Mouse (Mus musculus) heart, embryonic 16.5 days (tissue): ENCODE measurements at regions not wholly inside any gene's neighbourhood (a gene's known extent, or its start where the extent isn't known, plus 50 kb on each side); places are given as distances from the start of the nearest gene placed in this dataset.

Experiments used
- ATAC-seq: fragments of 200-750 bp; cut with Nextera tagmentation; replicated peaks from 2 replicates; pipeline ENCODE4 v1.8.0; 2017; ENCODE audit warnings: moderate number of reproducible peaks; ENCODE audit not compliant: insufficient read depth, low FRiP score; ENCODE audit errors: extremely low read depth
- H3K27ac ChIP-seq: fragments of 300-500 bp; sonication (generic); 2 replicates; pipeline ENCODE4 v1.5.1; 2014; ENCODE audit warnings: mild to moderate bottlenecking, low read length, control low read depth, moderate library complexity
- H3K27me3 ChIP-seq: fragments of 300-500 bp; sonication (generic); 2 replicates; pipeline ENCODE4 v1.6.1; 2014; ENCODE audit warnings: low read length, mixed read lengths; ENCODE audit not compliant: control insufficient read depth, insufficient read depth
- H3K36me3 ChIP-seq: fragments of 300-500 bp; sonication (generic); 2 replicates; pipeline ENCODE4 v1.6.1; 2014; ENCODE audit not compliant: control insufficient read depth, insufficient read depth
- H3K4me1 ChIP-seq: fragments of 300-500 bp; sonication (generic); 2 replicates; pipeline ENCODE4 v1.6.1; 2014; ENCODE audit warnings: low read length, mixed read lengths; ENCODE audit not compliant: control insufficient read depth, insufficient read depth
- H3K4me2 ChIP-seq: fragments of 300-500 bp; sonication (generic); 2 replicates; pipeline ENCODE4 v1.6.1; 2014; ENCODE audit warnings: low read depth, mild to moderate bottlenecking, control low read depth, low read length
- H3K4me3 ChIP-seq: fragments of 300-500 bp; sonication (generic); 2 replicates; pipeline ENCODE4 v1.5.1; 2014; ENCODE audit warnings: mild to moderate bottlenecking, control low read depth, low read length
- H3K9ac ChIP-seq: fragments of 300-500 bp; sonication (generic); 2 replicates; pipeline ENCODE4 v1.6.1; 2014; ENCODE audit warnings: low read length, control low read depth
- H3K9me3 ChIP-seq: fragments of 300-500 bp; sonication (generic); replicated peaks from 2 replicates; pipeline ENCODE4 v1.6.1; 2016; ENCODE audit warnings: low read length; ENCODE audit not compliant: control insufficient read depth
- WGBS: fragments of 180-500 bp; shearing (Covaris S2); extraction: QIAGEN DNeasy Blood & Tissue Kit; methylation state at CpG from one replicate; pipeline ENCODE4 v1.1.7; 2014; 5-methylcytosine and 5-hydroxymethylcytosine counted together

DNA sequence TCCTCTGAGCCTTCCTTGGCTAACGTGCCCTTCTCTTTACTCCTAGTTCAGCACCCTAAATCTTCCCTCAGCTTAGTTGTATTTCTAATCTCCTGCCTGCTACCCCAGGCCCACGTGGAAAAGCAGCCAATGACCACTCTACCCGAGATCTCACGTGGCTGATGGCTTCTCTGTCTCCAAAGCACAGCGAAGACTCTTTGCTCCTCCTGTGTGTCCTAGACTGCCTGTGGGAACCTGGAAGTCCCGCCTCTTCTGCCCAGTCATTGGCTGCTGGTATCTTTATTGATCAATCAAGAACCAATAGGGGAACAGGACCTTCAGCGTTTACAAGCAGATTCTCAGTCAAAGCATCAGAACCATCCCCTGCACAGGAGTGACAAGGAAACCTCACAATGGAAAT, 54.8 kb downstream of the Gm19935 start:
- H3K4me1 ChIP-seq = no peaks in the 10 kb centered on the region
- H3K4me3 ChIP-seq = no peak overlapping the region
- H3K9ac ChIP-seq = no peak overlapping the region
- H3K27me3 ChIP-seq = no peaks in the 10 kb centered on the region
- 68% methylated on average over 7 of the region's 7 CpGs for WGBS
- no peaks in the 10 kb centered on the region for H3K36me3 ChIP-seq
- H3K4me2 ChIP-seq = no peak overlapping the region
- peaks cover 5% of the 10 kb centered on the region; the same call in 1 of the 2 replicates for H3K9me3 ChIP-seq
- ATAC-seq = no peak
- H3K27ac ChIP-seq = no peak overlapping the region

DNA sequence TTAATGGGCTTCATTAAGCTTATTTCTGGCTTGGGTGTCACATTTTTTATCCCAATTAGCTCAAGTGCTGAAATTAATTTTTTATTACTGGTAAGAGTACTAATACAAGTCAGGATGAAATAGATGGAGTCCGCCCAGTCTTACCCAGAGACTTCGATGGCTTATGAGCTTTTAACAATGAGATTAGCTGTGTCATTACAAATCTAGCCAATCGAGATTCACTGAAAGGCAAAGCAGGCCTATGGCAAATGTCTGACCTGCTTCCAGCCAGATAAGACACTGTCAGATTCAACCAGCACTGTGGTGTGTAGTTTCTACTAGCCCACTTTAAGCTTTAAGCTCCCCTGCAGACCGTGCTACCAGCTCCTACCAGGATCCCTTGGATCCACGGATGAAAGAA, 55.2 kb downstream of the Gm19935 start:
- H3K27me3 ChIP-seq = no peaks in the 10 kb centered on the region
- no peak overlapping the region for H3K9ac ChIP-seq
- no peaks in the 10 kb centered on the region for H3K4me1 ChIP-seq
- no peak overlapping the region for H3K27ac ChIP-seq
- no peak for ATAC-seq
- H3K36me3 ChIP-seq = no peaks in the 10 kb centered on the region
- WGBS = 80% methylated on average over 5 of the region's 5 CpGs
- H3K4me3 ChIP-seq = no peak overlapping the region
- H3K9me3 ChIP-seq = peaks cover 5% of the 10 kb centered on the region; the same call in 1 of the 2 replicates
- H3K4me2 ChIP-seq = no peak overlapping the region

DNA sequence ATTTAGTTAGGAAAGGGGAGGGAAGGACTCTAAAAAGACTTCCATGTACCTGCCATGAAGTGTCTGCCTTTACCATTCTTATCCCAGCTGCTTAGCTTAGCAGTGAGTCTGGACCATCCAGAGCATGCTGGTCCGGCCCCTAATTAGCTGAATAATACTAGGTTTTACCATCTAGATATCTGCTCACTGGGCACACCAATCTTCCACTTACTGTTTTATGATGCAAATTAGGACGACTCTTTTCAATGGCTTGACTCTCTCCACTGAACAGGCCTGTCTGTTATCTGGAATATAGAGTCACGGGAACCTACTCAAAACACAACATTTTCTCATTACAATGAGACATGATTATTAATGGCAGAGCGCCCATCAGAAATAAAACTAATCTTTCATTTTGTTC, 55.7 kb downstream of the Gm19935 start:
- Histone ChIP-seq H3K9ac (no peak overlapping the region), H3K36me3 (no peaks in the 10 kb centered on the region), H3K4me2 (no peak overlapping the region), H3K27ac (no peak overlapping the region), H3K4me3 (no peak overlapping the region), H3K9me3 (peaks cover 5% of the 10 kb centered on the region; the same call in 1 of the 2 replicates), H3K4me1 (no peaks in the 10 kb centered on the region), H3K27me3 (no peaks in the 10 kb centered on the region)
- no peak for ATAC-seq
- WGBS = 80% methylated on average over 4 of the region's 4 CpGs

DNA sequence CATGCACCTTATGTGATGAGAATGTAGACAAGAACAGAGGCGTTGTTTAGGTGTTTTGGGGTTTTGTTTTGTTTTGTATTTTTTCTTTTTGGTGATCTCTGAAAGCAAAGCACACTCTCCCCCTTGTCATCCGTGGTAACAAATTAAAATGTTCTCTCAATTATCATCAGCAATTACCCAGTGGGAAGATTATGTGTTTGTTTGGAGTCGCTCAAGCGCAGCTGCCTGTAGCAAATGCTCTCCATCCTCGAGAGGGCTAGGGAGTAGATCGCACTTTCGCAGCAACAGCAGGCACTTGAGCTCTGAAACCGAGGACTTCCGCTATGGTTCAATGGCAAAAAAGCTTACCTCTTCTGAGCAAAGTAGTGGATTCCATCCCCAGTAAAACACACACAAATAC, 57.7 kb downstream of the Gm19935 start:
- no peaks in the 10 kb centered on the region for H3K4me1 ChIP-seq

DNA sequence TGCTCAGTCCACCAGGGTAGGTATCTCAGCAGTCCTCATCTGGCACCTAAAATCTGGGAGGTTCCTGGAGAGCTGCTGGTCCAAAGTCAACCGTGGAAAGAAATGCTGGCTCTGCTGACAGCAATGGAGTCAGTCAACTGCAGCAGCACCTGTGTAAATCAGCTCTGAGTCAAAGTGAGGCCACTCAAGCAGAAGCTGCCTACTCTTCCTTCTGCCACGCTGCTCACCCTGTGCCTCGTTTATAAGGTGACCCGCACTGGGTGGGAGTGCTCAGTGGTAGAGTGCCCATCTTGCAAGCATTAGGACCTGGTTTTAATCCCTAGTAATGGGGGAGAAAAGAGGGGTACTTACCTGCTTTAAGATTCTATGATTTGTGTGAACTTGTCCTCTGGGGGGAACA, 62.2 kb downstream of the Gm19935 start:
- 80% methylated on average over 4 of the region's 4 CpGs for WGBS
- Histone ChIP-seq H3K9ac (no peak overlapping the region), H3K4me3 (no peak overlapping the region), H3K27ac (no peak overlapping the region), H3K27me3 (no peaks in the 10 kb centered on the region), H3K36me3 (no peaks in the 10 kb centered on the region), H3K4me1 (no peaks in the 10 kb centered on the region), H3K9me3 (0 out of 2 replicates have a peak, but pooled peaks cover 2% of the 10 kb centered on the region), H3K4me2 (no peak overlapping the region)
- ATAC-seq = no peak

More for the DNA sequence above, 57.7 kb downstream of the Gm19935 start:
- H3K27me3 ChIP-seq = no peaks in the 10 kb centered on the region
- peaks cover 5% of the 10 kb centered on the region; the same call in 1 of the 2 replicates for H3K9me3 ChIP-seq
- H3K4me3 ChIP-seq = no peak overlapping the region
- WGBS = 78% methylated on average over 9 of the region's 9 CpGs
- no peak for ATAC-seq
- H3K4me2 ChIP-seq = no peak overlapping the region
- no peak overlapping the region for H3K27ac ChIP-seq
- no peak overlapping the region for H3K9ac ChIP-seq
- H3K36me3 ChIP-seq = no peaks in the 10 kb centered on the region

DNA sequence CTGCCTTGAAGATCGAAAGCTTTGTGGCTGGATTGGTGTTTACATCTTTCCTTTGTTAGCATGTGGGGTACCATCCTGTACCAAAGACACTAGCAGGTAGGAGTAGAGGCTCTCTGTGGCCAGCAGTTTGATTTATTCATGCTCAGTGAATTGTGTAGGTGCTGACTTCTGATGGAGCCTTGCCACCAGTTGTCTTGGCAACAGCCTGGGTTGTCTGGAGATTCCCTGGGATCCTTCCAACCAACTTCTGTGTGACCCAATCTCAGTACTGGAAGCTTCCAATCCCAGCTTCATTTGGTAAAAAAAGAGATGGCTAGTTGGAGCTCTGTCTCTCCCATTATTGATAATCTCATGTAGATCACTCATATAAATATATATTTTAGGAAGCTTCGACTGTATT, 73.6 kb downstream of the Gm19935 start:
- Histone ChIP-seq H3K9me3 (no peaks in the 10 kb centered on the region), H3K27me3 (no peaks in the 10 kb centered on the region), H3K4me1 (no peaks in the 10 kb centered on the region), H3K9ac (no peak overlapping the region), H3K4me3 (no peak overlapping the region), H3K27ac (no peak overlapping the region), H3K4me2 (no peak overlapping the region), H3K36me3 (no peaks in the 10 kb centered on the region)
- no peak for ATAC-seq
- 91% methylated on average over 2 of the region's 2 CpGs for WGBS

DNA sequence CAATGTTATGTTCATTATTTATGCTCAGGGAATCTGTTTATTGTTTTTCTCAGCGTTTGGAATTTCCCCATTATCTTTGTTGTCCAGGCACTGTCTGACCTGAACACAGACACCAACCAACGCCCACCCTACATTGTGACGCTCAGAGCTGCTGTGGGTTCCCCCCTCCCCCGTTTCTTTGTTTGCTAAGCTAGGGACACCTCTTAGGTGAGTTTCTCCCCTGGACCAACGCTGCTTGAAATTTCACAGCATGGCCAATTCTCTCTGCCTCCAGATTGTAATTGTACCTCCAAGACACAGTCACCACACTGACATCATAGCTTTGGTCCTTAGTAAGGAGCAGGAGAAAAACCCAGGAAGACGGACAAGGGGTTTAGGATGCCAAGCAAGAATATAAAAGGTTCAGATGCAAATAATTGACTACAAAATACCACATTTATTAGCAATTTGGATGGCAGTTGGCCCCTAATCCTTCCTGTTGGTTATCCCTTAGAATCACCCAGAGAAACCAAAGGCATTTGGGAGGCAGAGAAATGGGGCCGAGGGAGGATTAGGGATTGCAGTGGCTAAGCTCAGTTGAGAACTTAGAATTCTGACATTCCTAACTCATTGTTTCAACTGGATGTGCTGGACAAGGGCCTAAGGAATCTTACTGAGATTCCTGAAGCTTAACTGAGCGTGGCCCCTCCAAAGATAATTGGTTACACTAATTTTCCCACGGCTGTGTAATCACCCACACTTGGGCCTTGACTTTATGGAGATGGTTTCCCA, 76.0 kb downstream of the Gm19935 start:
- Histone ChIP-seq H3K9me3 (no peaks in the 10 kb centered on the region), H3K27me3 (no peaks in the 10 kb centered on the region), H3K9ac (no peak overlapping the region), H3K27ac (no peak overlapping the region), H3K4me1 (no peaks in the 10 kb centered on the region), H3K4me2 (no peak overlapping the region), H3K4me3 (no peak overlapping the region), H3K36me3 (no peaks in the 10 kb centered on the region)
- ATAC-seq = no peak
- 54% methylated on average over 9 of the region's 9 CpGs for WGBS

DNA sequence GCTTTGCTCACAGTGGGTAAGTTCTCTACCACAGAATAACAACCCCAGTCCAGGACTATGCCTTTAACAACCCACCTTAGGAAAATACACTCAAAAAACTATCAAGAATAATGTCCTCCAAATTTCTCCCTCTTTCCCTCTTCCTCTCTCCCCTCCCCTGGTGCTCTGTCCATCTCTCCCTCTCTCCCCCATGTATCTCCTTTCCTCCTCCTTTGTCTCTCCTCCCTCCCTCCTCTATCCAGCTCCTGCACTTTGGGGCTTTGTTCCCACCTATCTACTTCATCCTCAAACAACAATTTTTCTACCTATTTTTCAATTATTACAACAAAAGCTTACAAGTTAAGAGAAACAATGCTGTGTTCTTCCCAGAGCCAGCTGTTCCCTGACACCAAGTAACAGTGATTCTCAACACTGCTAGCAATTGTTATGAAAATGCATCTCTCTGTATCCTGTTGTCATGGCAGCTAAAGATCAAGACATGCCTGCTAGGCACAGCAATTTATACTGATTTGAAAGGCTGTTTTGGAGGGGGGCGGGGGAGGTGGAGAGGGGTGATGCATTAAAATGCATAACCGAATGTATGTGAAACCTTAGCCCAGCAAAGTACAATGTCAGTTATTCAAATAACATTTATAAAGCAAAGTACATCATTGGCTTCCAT, 76.8 kb downstream of the Gm19935 start:
- H3K27ac ChIP-seq = no peak overlapping the region
- H3K36me3 ChIP-seq = no peaks in the 10 kb centered on the region
- ATAC-seq = no peak
- no peaks in the 10 kb centered on the region for H3K4me1 ChIP-seq
- H3K9me3 ChIP-seq = no peaks in the 10 kb centered on the region
- H3K27me3 ChIP-seq = no peaks in the 10 kb centered on the region
- 68% methylated on average over 2 of the region's 2 CpGs for WGBS
- no peak overlapping the region for H3K4me2 ChIP-seq
- no peak overlapping the region for H3K4me3 ChIP-seq
- no peak overlapping the region for H3K9ac ChIP-seq

DNA sequence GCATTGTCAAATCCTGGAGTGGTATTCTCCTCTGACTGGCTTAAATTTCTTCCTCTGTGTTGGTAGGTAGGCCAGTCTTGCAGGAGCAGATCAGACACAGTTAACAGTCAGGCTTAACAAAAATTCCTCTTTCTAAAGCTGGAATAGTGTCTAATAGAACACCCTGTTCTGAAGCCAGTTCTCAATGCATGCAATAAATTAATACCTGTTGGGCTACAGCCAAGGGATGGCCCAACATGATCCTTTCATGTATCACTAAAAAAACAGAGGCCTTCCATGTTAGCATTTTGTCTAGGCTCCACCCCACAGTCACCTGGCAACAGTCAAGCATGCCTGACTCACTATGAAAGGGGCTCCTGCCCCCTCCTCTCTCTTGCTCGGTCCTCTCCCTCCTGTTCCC, 89.2 kb downstream of the Gm19935 start:
- H3K9ac ChIP-seq = no peak overlapping the region
- WGBS = 45% methylated on average over 1 of the region's 1 CpGs

More for the DNA sequence above, 89.2 kb downstream of the Gm19935 start:
- H3K4me1 ChIP-seq = no peaks in the 10 kb centered on the region
- no peak overlapping the region for H3K4me3 ChIP-seq
- no peaks in the 10 kb centered on the region for H3K9me3 ChIP-seq
- H3K27me3 ChIP-seq = no peaks in the 10 kb centered on the region
- H3K4me2 ChIP-seq = no peak overlapping the region
- no peak for ATAC-seq
- no peak overlapping the region for H3K27ac ChIP-seq
- H3K36me3 ChIP-seq = no peaks in the 10 kb centered on the region
